Mouse (Mus musculus) spleen, adult 18-20 months (tissue): ENCODE results near the gene Klf3.
"Not testable (repeated sequence)": the region's sequence is repeated elsewhere in the genome, so short reads cannot be mapped to it uniquely, and the experiment has no call there.

ENCODE experiments used
- DNase-seq, 2 experiments: peaks; one replicate each; pipeline ENCODE4 v3.0.0; 2022; ENCODE audit warnings: mixed read lengths in 2 of 2

The Klf3 gene

DNA sequence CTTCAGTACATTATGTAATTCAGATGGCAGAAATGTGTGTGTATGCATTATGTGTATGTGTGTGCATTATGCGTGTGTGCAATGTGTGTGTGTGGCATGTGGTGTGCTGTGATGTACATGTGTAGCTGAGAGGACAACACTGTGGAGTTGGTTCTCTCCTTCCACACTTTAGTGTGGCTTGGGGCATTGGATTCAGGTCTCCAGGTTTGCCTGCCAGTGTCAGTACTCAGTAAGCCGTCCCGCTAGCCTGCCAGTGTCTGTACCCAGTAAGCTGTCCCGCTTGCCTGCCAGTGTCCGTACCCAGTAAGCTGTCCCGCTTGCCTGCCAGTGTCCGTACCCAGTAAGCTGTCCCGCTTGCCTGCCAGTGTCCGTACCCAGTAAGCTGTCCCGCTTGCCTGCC is 78.4 kb downstream of the Klf3 start:
- DNase-seq = not testable (repeated sequence)

DNA sequence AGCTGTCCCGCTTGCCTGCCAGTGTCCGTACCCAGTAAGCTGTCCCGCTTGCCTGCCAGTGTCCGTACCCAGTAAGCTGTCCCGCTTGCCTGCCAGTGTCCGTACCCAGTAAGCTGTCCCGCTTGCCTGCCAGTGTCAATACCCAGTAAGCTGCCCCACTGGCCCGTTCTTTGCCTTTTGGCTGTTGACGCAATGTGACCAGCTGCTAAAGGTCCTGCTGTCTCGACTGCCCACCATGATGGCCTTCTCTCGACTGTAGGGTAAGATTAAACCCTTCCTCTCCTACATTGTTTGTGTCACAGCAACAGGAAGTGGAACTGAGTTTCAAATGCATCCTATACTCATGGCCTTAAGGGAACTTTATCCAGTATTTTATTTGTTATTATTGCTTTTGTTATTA is 78.8 kb downstream of the Klf3 start:
- DNase-seq = not testable (repeated sequence)
